Mouse (Mus musculus): ENCODE data around the gene Hoxa9.

The Hoxa9 gene

GRCm38 (mm10) chr6:52228475-52229465 is 2.1 kb downstream of the Hoxa9 start:
- no peak for DNase-seq (ENCODE audit: low read depth, low spot score)

DNA sequence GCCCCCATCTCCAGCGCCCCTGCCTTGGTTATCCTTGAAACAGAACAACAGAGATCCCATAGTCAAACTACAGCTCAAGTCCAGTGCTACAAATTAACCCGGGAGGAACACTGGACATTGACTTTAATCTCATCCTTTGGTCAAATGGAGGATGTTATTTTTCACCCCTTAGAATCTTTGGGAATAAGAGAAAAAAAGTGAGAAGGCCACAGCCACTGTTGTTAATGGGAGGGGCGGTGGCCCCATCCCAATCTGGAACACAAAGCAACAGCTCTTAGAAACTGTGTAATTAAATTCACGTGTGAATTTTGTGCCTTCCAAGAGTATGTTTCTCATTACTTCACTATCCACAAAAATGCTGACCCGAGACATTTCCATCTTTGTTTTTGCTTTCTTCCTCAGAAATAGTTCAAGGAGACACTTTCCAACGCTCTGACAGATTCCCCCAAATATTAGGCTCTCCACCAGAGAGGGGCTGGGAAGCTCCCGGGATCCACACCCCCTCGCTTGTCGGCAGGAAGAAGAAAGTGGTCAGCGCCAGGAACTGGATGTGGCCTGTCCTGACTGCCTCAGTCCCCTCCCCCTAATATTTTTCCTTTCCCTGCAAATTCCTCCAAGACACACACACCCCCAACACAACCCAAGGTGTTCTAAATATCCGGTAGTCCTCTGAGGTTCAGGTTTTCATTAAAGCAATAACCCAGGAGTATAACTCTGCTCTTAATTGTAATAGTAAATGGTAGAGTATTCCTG is 3.2 kb downstream of the Hoxa9 start:
- no peak for DNase-seq (ENCODE audit: low read depth, low spot score)

GRCm38 (mm10) chr6:52226569-52227257 is 4.2 kb downstream of the Hoxa9 start:
- no peak for DNase-seq (ENCODE audit: low read depth, low spot score)

DNA sequence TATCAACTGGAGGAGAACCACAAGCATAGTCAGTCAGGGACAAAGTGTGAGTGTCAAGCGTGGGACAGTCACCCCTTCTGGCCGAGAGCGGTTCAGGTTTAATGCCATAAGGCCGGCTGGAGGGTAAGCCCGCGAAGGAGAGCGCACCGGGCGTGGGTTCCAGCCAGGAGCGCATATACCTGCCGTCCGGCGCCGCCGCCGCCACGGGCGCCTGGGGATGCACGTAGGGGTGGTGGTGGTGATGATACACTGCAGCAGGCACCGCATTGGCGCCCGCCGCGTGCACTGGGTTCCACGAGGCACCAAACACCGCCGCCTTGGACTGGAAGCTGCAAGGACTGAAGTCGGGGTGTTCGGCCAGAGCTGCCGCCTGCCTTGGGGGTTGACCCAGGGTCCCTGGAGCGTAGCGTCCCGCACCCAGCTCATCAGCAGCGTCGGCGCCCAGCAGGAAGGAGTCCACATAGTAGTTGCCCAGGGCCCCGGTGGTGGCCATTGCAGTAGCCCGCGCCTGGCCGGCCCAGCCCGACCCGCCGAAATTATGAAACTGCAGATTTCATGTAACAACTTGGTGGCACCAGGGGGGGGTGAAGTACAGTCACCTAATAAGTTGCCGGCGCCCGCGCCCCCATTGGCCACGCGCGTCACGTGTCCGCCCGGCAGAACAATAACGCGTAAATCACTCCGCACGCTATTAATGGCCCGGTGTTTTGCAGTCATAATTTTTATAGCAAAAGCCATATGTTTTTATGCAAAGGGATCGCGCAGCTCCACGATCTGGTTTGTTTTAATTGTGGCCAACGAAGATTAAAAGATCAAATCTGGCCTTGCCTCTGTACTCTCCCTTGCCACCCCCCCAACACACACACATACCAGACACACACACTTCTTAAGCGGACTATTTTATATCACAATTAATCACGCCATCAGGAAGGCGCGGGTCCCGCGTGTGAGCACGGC is 5.0 kb downstream of the Hoxa9 start:
- DNase-seq (ENCODE audit: low read depth, low spot score), result no peak

GRCm38 (mm10) chr6:52224895-52225611 is 5.8 kb downstream of the Hoxa9 start:
- no peak for DNase-seq (ENCODE audit: low read depth, low spot score)

DNA sequence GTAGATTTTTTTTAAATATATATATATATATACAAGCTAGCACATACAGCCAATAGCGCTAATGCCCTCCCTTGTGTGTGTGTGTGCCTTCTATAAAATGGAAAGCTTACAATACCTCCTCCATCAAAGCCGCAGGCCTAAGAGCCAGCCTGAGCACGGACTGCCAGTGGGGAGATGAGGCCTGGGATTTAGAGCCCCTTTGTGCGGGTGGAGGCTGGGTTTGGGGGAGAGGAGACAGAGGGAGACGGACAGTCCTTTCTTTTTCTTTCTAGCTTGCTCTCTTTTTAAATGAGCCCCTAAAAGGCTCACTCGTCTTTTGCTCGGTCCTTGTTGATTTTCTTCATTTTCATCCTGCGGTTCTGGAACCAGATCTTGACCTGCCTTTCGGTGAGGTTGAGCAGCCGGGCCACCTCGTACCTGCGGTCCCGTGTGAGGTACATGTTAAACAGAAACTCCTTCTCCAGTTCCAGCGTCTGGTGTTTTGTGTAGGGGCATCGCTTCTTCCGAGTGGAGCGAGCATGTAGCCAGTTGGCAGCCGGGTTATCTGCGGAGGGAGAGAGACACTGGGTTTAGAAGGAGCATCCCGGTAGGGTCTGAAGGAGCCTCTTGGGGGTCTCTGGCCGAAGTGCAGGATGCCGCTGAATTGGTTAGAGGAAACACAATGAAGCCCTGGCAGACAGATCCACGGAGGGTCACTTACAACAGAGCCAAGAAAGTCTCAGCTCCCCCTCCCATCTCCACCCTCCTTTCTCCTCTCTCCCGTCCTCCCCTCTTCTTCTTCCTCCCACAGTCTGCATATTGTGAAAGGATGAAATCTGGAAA is 6.7 kb downstream of the Hoxa9 start:
- no peak for DNase-seq (ENCODE audit: low read depth, low spot score)

GRCm38 (mm10) chr6:52222729-52223128 is 8.2 kb downstream of the Hoxa9 start:
- DNase-seq (ENCODE audit: low read depth, low spot score), result no peak

- DNase-seq (ENCODE audit: low read depth, low spot score), result no peak
These were observed 8.8 kb downstream of the Hoxa9 start for GRCm38 (mm10) chr6:52221993-52222685.

- peak; percentile 84 for DNase-seq (ENCODE audit: low read depth, low spot score)
These were observed 9.4 kb downstream of the Hoxa9 start, which contains the start of gene Hoxa7 for GRCm38 (mm10) chr6:52221337-52221992. Gene Hoxa7 (minus strand): TSS chr6:52221854.

DNA sequence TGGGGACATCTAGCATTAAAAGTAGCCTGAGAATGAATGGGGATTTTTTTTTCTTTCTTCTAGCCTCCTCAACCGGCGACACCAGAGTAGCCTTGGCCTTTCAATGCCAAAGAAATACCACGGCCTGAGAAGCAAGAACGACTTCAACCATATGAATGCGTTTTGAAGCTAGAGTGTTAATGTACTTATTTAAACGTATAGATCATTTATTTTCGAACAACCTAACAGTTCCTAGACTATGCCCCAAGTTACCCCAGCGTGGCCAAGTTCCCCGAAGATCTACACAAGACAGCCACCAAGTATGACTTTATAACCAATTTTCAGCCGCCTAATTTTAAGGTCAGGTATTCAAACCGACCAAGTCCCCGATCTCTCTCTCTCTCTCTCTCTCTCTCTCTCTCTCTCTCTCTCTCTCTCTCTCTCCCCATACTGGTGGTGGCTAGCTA is 10.0 kb downstream of the Hoxa9 start:
- no peak for DNase-seq (ENCODE audit: low read depth, low spot score)

DNA sequence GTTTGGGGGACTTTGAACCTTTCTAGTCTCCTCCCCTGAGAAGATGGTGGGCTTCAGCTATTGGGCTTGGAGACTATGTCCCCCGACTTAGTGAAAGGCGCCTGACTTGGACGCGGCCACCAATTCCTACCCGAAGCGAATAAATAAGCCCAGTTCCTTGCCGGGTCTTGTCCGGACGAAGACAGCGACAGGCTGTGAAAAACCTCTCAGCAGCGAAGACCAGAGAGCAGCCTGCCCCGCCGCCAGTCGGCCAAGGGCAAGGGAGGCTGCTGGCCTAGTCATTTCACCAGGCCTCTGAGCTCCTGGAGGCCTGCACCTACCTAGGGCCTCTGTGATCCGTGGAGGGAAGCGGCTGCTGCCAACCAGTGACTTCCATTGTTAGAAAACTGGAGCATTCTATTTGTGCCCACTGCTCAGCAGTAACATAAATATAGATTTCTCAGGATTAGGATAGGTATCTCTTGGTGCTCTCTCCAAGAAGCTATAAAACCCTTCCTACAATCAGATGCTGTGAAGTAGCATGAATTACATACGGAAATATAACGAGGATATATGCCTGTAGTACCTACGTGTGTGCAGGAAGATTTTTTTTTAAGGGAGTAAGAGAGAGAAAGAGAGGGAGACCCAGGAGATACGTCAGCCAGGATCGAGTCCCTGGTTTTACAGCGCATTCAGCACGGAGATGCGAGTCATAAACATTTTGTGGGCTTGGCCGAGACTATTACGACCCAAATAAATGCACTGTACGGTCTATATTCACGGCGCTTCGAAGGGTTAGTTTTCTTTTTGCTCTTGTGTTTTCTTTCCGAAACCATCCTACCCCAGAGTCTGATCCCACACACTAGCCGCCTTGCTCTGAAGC is 10.7 kb downstream of the Hoxa9 start:
- no peak for DNase-seq (ENCODE audit: low read depth, low spot score)

DNA sequence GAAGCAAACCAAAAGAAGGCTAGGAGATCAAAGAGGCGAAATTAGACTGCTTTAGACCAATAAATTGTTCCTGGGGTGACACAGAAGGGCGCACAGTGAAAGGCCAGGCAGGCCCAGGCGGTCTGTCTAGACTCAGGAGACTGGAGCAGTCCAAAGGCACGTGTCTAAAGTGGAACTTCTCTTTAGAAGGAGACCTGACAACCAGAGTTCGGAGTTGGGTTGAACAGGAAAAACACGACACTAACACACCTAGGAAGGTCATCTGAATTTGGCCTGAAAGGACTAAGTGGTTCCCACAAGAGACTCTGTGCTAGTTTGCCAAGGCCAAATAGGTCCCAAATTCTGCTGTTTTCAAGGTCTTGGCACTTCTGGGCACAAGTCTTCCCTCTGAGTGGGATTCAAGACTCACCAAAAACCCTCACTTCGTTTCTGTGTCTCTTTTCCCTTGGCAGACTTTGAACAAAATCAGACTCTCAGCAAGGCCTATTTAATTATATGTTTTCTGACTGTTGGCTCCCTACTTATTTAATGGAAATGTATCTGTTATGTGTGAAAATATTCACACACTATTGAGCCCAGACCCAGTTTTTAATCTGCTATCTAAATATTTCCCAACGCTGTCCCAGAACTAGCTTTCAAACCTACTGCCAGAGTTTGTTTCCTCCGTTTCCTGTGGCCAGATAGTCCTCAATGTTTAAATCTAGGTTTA is 11.5 kb downstream of the Hoxa9 start:
- DNase-seq (ENCODE audit: low read depth, low spot score), result no peak

- DNase-seq (ENCODE audit: low read depth, low spot score), result no peak
These were observed 12.2 kb downstream of the Hoxa9 start for GRCm38 (mm10) chr6:52218643-52219215.

DNA sequence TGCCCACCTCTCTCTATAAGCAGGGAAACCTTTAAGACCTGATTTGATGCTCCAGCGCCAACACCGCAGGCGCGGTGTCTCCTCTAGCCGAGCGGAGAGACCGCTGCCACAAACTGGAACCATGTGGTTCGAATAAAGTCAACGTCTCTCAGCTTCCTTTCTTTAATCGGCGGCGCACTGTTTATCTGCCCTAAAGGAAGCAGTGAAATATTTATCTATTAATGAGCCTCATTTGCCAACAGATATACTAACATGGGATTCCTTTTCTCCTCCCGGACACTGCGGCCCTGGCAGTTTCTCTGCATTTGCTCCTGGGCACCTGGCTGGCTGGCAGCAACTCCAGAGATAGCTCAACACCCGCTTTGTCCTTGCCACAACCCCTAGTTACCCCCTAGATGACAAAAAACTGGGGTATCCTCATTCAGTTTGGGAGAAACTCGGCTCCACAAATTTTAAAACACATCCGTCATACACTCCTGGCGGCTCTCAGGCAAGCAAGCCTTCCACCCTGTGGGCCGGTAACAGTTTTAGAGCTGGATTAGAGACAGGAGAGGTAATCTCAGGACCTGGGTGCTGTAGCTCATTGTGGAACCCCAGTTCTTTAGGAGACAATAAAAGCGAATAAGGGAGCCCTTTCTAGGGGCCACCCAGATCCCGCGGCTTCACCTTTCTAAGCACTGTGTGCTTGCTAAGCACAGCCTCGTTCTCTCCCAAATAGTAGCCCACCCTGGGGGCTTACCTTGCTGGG is 12.8 kb downstream of the Hoxa9 start:
- DNase-seq (ENCODE audit: low read depth, low spot score), result peak; percentile 27

GRCm38 (mm10) chr6:52217459-52217768 is 13.5 kb downstream of the Hoxa9 start:
- DNase-seq (ENCODE audit: low read depth, low spot score), result peak; percentile 58
